Mouse (Mus musculus) left cerebral cortex, adult 9 months (tissue): ENCODE results near the gene Ddah1.

Source experiments
- DNase-seq, 2 experiments: peaks; one replicate each; pipeline ENCODE4 v3.0.0; 2022; ENCODE audit warnings: low spot score in 2 of 2

The Ddah1 gene

DNA sequence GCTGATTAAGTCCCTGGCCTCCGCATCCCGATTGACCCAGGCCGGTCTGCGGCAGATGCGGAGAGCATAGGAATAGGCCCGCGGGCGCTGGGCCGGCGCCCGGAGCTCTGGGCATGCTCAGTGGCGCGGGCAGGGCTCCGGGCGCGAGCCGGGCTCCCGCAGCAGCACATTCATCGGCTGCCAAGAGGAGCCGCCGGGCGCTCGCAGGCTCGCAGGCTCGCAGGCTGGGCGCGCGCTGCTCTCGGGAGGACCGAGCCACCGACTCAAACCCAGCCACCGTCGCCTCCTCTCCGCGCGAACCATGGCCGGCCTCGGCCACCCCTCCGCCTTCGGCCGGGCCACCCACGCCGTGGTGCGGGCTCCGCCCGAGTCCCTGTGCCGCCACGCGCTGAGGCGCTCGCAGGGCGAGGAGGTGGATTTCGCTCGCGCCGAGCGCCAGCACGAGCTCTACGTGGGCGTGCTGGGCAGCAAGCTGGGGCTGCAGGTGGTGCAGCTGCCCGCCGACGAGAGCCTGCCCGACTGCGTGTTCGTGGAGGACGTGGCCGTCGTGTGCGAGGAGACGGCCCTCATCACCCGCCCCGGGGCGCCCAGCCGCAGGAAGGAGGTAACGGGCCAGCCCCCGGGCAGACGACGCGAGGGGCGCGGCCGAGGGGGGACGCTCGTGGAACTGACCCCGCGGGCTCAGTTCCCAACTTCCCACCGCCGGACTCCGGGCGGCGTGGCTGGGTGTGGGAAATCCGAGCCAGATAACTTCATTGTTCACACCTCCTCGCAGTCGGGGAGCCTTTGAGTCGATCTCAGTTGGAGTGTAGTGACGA is at the start of gene Ddah1:
Ddah1 (plus strand) TSS at position 115 of the 818 bp plus-strand sequence.
- DNase-seq: peak; percentile 8 to 64

DNA sequence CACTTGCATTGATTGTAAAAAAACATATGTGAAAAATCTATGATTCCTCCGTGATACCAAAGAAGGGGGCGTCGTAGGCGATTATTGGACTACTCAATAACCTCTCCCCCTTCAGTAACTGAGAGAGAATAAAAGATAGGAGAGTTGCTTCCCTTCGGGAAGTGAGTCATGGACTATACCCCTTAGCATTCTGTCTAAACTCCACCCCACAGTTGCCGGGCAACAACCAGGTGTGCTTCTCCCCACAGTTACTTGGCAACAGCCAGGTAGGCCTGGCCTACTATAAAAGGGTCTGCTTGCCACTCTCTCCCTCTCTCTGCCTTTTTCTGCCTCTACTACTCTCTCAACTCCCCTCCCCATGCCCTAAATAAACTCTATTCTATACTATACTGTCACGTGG is 42.6 kb upstream of the Ddah1 start:
- DNase-seq: no peak

DNA sequence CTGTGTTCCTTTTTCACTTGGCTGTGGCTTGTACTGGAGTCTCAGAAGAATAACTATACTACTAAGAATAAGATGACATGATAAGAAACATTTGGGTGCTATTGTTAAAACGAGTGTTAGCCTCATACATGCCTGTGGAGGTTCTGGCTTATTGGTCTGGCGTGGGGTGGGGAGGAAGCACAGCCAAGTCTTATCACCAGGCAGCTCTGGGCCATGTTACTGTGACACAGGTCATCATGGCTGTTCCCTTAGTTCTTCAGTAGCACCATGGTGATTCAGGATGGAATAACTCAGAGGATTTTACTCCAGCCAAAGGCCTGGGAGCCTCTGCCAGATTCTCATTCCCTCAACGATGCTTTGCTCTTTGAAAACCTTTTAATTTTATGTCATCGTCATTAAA is 38.8 kb upstream of the Ddah1 start:
- DNase-seq: no peak

DNA sequence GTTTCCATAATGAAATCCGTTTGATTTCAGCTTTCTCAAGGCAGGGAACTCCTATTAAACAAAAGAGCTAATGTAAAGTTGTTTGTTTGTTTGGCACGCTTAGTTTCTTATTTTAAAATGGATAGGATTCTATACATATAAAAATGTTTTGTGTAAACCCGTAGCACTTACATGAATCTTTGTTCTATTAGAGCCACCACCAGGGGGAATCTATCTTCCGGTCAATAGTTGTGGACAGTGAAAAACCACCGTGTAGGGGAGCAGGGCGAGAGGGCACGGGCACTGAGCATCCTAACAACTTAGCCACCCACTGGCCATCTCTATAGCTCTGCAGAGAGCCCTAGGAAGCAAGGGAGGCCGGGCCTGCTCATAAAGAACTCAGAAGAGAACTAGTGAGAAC is 33.4 kb upstream of the Ddah1 start:
- no peak for DNase-seq

DNA sequence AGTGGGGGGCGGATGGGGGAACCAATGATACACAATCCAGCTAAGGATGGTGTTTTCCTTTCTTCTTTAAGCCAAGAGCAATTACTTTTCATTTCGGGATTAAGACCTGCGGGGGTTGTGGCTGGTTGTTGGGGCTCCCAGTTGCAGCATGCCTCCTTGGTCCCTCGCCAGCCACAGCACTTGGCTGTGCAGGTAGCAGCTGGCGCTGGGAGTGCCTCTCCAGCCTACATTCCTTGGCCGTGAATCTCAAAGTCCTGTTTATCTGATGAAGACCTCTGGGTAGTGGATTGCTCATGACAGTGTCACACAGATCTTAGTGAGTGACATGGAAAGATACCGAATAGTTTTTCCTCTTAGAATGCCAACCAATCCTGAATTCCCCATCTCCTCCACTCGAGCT is 30.1 kb upstream of the Ddah1 start:
- no peak for DNase-seq

DNA sequence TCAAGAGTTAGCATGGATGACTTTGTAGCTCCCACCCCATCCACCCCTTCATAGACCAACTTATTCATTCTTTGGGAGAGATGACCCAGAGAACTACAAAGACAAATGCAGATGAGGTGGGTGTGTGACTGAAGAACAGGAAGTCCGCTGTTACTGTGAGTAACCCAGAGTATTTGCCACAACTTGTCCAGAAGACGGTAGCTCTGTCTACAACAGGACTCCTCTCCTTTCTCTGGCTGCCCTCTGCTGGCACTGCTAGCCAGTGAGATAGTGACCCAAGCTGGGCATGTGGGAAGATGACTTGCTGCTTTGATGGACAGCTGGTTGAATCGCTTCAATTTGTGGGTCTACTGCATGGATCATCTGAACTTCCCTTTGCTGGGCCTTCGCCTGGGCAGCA is 28.9 kb upstream of the Ddah1 start:
- no peak for DNase-seq

DNA sequence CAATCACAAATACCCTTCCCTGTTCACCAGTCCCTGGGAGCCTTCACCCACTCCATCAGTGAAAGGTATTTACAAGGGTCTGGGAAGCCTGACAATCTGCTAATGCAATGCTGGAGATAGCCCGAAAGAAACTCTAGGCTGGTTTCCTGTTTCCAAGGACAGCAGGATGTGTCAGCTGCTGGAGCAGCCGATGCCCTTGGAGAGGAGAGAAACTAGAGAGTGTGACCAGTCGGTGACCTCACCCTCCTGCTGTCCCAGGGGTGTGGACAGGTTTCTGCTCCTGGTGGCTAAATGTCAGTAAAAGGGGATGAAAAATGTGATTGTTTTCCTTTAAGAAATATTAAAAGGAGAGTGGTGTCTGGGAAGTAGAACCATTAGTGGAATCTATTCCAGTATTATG is 28.4 kb upstream of the Ddah1 start:
- no peak for DNase-seq

DNA sequence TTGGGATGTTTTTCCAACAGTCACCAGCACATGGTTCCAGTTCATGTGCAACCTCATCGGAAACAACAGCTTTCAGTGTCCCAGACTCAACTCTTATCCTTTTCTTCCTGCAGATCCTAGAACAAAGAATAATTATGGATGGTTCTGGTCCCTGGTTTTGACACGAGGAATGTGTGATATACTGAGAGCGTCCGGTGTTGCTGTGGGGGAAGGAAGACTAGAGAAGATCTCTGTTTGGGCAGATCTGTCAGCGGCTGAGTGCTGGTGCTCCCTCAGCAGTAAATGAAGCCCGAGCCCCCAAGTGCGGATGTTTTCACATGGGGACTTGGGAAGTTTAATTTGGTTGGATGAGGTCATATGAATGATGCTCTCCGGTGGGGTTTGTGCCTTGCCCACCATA is 23.6 kb upstream of the Ddah1 start:
- DNase-seq: no peak

DNA sequence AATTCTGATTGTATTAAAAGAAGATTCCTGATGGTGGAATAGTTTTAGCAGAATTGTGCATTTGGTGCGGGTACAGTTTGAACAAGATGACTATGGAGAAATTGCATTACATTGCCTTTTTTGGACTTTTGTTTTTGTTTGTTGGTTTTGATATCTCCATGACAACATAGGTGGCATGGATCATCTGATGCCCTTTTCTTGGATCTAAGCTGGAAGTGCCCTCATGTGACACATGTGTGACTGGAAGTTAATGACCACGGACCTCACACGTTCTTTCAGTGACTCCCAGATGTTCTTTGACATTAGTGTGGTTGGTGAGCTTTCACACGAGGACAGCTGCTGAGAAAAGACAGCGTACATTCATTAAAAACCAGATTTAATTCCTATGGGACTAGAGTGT is 21.9 kb upstream of the Ddah1 start:
- no peak for DNase-seq

DNA sequence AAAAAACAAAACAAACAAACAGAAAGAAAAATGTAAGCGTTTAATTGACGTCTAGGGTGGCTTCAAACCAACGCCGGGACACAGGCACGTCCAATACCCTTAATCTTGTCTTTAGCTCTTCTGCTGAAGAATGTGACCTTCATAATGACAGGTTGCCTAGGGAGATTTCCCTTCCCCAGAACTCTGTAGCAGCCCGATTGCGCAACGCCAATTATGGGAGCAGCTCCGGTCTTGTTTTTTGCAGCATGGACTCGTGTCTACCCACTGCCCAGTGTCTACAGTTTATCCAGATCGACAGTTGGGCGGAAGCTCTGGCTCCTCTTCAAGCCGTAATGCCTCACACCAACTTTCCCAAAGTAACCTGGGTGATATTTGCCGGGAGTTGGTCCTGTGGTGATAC is 19.8 kb upstream of the Ddah1 start:
- no peak for DNase-seq

DNA sequence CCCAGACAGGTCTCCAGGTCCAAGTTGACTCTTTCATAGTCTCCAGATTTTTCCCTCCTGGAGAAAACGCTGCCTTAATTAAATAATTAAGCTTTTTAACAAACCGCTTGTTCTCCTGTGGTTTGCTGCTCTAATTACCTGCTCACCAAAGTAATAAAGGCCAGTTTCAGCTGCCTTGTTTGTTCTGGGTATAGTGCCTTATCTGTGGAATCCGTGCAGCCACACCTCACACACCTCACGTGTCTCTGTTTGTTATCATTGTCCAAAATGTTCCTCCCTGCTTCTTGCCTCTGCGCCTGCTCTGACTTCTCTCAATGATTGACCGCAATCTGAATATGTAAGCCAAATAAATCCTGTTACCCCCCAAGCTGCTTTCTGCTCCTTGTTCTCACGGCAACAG is 18.6 kb upstream of the Ddah1 start:
- DNase-seq: no peak

DNA sequence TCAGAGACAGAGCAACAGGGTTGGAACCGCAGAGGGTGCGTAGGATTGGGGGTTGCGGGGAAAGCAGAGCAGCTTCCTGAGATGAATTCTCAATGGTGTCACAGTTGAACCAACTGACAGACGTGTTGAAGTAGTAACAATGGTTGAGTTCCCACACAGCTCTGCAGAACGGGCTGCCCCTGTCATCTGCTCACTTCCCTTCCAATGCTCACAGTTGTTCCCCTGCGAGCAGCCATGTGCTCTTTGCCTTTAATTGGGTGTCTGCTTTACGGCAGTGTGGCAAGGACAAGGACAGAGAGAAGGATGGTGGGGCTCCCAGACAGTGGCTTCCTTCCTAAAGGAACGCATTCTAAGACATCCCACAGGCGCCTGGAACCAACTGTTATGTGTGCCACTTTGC is 15.4 kb upstream of the Ddah1 start:
- DNase-seq: no peak

DNA sequence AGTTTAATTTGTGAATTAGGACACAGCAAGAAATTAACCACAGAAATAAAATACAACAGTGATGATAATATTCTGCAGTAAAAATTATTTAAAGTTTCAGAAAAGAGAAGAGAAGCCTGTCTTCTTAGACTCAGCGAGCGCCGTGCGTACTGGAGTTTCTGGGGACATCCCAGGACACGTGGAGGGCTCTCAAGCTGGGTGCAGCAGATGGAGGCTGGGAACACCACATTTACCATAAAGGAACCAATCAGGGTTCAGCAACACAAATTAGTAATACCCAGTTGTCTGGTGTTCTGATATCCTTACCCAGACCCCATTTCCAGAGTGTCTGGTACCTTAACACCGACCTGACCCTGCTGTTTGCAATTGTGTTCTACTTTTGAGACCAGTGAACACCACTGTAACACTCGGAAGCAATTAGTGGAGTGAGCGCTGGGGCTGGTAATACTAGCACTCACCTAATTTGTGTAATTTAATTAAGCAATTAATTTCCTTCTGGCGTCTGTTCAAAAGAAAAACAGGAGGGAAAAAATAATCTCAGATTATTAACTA is 14.9 kb upstream of the Ddah1 start:
- DNase-seq: no peak

DNA sequence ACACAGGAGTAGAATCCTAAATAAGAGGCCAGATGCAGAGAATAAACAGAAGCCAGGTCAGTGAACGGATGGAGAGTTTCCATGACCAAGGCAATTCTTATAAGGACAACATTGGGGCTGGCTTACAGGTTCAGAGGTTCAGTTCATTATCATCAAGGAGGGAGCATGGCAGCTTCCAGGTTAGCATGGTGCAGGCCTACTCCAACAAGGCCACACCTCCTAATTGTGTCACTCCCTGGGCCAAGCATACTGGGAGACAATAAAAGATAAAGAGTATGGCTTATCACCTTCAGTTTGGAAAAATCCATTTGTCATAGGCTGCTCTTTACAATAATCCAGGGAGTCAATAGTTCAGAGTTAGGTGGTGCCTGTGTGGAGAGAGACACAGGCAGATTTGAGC is 9.8 kb upstream of the Ddah1 start:
- no peak for DNase-seq

DNA sequence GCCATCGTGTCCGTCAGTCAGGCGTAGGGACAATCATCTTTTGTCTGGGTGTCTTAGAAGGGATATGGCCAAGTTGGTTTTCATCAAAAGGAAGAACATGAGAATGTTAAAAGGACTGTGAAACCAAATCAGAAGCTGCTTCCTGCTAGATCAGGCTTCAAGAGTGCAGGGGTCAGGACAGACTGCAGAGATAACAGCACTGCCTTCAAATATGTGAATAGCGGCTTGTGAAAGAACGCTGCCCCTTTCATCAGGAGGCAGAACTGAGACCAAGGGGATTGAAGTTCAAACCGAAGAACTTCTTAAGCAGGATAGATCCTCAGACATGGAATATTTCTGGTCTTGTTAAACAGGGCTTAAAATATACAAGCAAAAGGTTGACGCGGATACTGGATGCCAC is 2.0 kb upstream of the Ddah1 start:
- no peak for DNase-seq

DNA sequence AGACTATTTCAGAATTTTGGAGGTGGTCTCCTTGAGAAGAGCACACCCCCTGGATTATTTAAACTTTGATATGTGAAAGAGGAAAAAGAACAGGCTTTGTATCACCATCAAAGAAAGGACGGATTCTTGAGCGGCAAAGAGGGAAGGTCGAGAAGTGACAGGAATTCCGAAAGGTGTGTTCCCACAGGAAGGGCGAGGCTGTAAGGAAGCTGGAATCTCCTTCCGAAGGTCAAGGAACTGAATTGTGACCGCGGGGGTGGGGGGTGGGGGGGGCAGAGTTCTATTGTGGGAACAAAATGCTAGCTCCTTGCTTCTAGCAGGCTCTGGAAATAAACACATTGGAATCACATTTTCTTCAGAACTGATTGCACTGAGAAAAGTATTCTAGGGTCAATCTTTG is 1.3 kb upstream of the Ddah1 start:
- DNase-seq: no peak

DNA sequence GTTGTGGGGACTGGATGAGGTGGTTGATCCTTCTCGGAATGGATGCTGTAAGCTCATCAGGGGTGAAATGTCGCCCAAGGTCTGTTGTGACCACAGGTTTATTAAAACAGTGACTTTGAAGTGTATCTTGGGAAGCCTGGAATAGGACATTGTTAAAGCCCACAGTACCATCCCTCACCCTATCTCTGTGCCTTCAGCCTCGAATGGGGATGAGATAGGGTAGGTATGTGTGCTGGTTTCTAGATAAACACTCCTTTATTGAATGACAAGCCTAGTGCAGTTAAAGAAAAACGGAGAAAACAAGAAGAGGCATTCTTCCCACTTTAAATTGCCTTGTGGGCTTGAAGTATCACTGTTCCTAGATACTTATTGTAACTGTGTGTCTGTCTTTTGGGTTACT is 631 bp upstream of the Ddah1 start:
- no peak for DNase-seq

DNA sequence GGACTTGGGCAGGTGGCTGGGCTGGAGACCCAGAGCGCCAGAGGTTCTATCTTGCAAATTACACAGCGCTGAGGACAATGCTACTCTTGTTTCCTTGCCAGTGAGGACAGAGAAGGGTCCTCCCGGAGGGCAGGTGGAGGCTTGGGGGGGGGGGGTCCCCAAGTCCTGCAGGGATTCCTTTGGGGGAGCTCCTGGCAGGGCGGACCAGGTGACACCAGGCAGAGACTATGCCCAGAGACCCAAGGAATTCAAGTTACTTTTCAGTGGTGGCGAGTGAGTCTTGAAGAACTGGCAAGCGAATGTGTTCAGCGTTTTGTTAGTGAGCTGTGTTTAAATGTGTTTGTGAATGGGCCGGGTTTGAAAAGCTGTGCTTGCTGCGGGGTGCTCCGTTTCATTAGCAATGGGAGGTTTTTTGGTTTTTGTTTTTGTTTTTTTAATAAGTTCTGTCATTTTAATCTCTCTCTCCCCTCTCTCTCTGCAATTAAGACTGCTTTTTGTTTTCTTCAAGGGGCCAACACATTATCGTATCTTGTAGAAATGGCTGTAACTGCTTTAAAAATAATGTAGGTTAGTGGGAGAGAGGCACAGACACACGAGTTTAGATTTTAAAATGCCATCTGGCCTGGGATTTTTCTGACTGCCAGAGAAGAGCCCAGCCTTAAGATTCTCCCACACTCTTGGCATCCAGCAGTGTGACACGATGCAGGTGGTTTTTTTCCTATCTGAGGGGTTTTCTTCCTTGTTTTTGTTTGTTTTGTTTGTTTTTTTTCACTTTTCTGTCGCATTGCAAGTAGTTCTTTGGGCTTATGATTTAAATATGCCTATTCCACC is 1.1 kb downstream of the Ddah1 start:
- peak in 1 of 2 experiments; percentile 40 for DNase-seq

DNA sequence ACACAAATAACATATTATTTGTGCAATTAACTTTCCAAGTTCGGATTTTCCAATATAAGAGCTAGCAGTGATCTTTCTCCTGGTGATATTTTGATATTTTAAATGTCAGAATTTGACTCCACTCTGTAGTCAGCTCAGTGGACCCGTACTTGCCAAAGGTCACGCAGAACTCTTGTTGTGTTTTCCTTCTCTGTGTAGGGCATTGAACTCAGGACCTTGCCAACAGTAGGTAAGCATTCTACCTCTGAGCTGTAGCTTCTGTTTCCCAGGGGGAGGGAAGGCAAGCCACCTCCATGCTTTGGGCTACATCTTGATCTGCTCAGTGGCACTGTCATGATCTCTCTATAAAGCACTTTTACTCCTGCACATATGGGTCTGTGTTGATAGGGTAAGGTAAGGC is 2.1 kb downstream of the Ddah1 start:
- no peak for DNase-seq

DNA sequence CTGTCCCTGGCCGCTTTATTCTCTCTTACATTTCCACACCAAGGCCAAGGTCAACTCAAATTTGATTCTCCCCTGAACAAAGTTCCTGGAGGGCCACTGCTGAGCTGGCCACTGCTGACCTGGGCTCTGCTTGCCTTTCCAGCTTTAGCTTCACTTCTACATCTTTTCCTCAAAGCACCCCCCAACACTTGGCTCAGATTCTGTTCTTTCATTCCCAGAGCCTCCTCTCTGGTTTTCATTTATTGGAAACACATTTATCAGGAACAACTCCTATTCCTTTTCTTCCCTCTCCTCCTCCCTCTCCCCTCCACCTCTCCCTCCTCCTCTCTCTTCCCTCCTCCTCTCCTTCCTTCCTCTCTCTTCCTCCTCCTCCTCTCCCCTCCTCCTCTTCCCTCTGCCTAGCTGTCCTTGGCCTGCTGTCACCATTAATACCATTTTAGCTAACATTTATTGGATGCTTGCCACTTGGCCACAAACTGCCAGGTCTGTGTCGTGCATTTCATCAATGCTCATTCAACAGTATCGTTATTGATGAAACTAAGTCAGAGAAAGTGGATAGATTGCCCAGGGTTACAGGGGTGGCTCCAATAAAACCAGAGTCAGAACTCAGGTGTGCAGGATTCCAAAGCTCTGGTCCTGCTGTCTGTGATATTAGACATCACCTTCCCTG is 3.2 kb downstream of the Ddah1 start:
- DNase-seq: no peak

DNA sequence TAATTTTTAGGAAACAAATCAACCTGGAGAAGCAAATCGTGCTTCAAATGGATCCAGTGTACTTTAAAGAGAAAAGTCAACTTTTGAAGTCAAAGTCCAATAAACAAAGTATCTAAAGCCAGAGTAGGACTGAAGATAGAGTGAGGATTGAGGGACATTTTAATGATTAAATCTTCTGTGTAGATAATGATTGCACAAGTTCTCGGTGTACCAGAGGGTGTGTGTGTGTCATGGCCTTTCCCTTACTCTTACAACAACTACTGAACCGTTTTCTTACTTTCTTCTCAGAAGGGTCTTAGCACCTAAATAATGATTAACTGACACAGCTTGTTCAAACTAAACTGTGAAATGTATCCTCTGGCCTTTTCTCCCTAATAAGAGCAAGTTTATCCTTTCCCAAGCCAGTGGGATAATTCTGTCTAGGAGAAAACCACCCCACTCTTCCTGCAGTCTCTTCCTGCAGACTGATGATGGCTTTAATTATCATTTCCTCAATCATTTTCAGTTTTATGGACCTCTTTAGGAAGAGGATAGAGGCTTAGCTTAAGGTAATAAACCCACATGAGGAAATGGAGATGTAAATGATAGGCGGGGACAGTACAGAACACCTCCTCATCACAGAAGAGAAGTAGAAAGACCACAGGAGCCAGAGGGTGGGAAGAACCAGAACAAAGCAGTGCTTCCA is 4.6 kb downstream of the Ddah1 start:
- DNase-seq: no peak

DNA sequence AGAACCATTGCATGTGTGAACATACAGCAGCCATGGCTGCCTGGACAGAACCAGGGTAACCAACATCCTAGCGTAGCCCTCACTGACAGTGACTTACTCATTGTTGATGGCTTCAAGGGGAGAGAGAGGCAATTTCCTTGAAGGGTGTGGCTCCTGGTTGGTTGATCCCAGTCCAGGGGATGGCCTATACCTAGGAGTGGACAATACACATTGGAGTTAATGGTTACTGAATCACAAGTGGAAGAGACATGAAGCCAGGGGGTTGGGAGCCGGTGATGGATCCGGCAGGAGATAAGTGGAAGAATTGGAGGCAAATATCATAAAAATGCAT is 5.1 kb downstream of the Ddah1 start:
- no peak for DNase-seq
